Mouse (Mus musculus) neutrophil, adult 65 days (primary cell): ENCODE data around the gene H2al1f. TPM values are rescaled to one million over a fixed set of nuclear protein-coding genes. Genes with fewer than 3 reads are reported as not detected.

Source experiments
- total RNA-seq: library from RNA; stranded (reverse); gene quantifications from 2 replicates; pipeline ENCODE4 v1.2.4, GENCODE M21; 2023

H2al1f gene
- total RNA-seq, result not detected in 2 replicates

GRCm38 (mm10) chrX:11314858-11315257, at the start of gene H2al1f:
Gene H2al1f (plus strand): TSS chrX:11315158.

GRCm38 (mm10) chrX:11298957-11299356, 16.0 kb upstream of the H2al1f start, which contains the start of gene H2al1a:
Gene H2al1a (plus strand): TSS chrX:11299257.

GRCm38 (mm10) chrX:11302132-11302531, 12.8 kb upstream of the H2al1f start, which contains the start of gene H2al1b:
Gene H2al1b (plus strand): TSS chrX:11302432.

GRCm38 (mm10) chrX:11305355-11305754, 9.6 kb upstream of the H2al1f start, which contains the start of gene H2al1c:
Gene H2al1c (plus strand): TSS chrX:11305655.

GRCm38 (mm10) chrX:11308524-11308923, 6.4 kb upstream of the H2al1f start, which contains the start of gene H2al1d:
Gene H2al1d (plus strand): TSS chrX:11308824.

GRCm38 (mm10) chrX:11311634-11312033, 3.3 kb upstream of the H2al1f start, which contains the start of gene H2al1e:
Gene H2al1e (plus strand): TSS chrX:11311934.

GRCm38 (mm10) chrX:11317956-11318355, 3.0 kb downstream of the H2al1f start, which contains the start of gene H2al1g:
Gene H2al1g (plus strand): TSS chrX:11318256.

GRCm38 (mm10) chrX:11321192-11321591, 6.2 kb downstream of the H2al1f start, which contains the start of gene H2al1h:
Gene H2al1h (plus strand): TSS chrX:11321492.

GRCm38 (mm10) chrX:11324359-11324758, 9.4 kb downstream of the H2al1f start, which contains the start of gene H2al1i:
Gene H2al1i (plus strand): TSS chrX:11324659.

GRCm38 (mm10) chrX:11327522-11327921, 12.6 kb downstream of the H2al1f start, which contains the start of gene H2al1j:
Gene H2al1j (plus strand): TSS chrX:11327822.

Other genes starting within 250 kb of the H2al1f start
- gene H2al1a, start 15.9 kb upstream of the H2al1f start, total RNA-seq, result not detected in 2 replicates
- not detected in 2 replicates for gene H2al1b, start 12.7 kb upstream of the H2al1f start, total RNA-seq
- gene H2al1c, start 9.5 kb upstream of the H2al1f start, total RNA-seq, result not detected in 2 replicates
- not detected in 2 replicates for gene H2al1d, start 6.3 kb upstream of the H2al1f start, total RNA-seq
- not detected in 2 replicates for gene H2al1e, start 3.2 kb upstream of the H2al1f start, total RNA-seq
- gene H2al1g, start 3.1 kb downstream of the H2al1f start, total RNA-seq, result not detected in 2 replicates
- gene H2al1h, start 6.3 kb downstream of the H2al1f start, total RNA-seq, result not detected in 2 replicates
- not detected in 2 replicates for gene H2al1i, start 9.5 kb downstream of the H2al1f start, total RNA-seq
- gene H2al1j, start 12.7 kb downstream of the H2al1f start, total RNA-seq, result not detected in 2 replicates